Mouse (Mus musculus) limb, embryonic 11.5 days (tissue): ENCODE measurements around the gene Zfhx2. TPM values are rescaled to one million over a fixed set of nuclear protein-coding genes. Genes with fewer than 3 reads are reported as not detected.
A peak's percentile ranks its signal among the peaks of the same experiment; 100 is the strongest.

Experiments
- ATAC-seq: fragments of 200-750 bp; cut with Nextera tagmentation; 2 replicates; pipeline ENCODE4 v1.8.0; 2017; ENCODE audit warnings: low read depth; ENCODE audit not compliant: insufficient number of reproducible peaks, low FRiP score, low TSS enrichment
- DNase-seq: peaks from one replicate; pipeline ENCODE4 v3.0.0-alpha.2; 2015; ENCODE audit warnings: low spot score
- H3K27ac ChIP-seq: fragments of 300-500 bp; sonication (generic); replicated peaks from 2 replicates; pipeline ENCODE4 v1.5.1; 2014; ENCODE audit warnings: low read depth, mild to moderate bottlenecking, low read length
- H3K27me3 ChIP-seq: fragments of 300-500 bp; sonication (generic); 2 replicates; pipeline ENCODE4 v1.6.1; 2014; ENCODE audit warnings: mild to moderate bottlenecking, low read length, mixed read lengths; ENCODE audit not compliant: control insufficient read depth, insufficient read depth
- H3K36me3 ChIP-seq: fragments of 300-500 bp; sonication (generic); 2 replicates; pipeline ENCODE4 v1.6.1; 2014; ENCODE audit warnings: mild to moderate bottlenecking, low read length, moderate library complexity, mixed read lengths; ENCODE audit not compliant: control insufficient read depth, insufficient read depth
- H3K4me1 ChIP-seq: fragments of 300-500 bp; sonication (generic); 2 replicates; pipeline ENCODE4 v1.6.1; 2014; ENCODE audit warnings: low read length, mixed read lengths; ENCODE audit not compliant: control insufficient read depth, insufficient read depth
- H3K4me2 ChIP-seq: fragments of 300-500 bp; sonication (generic); 2 replicates; pipeline ENCODE4 v1.6.1; 2014; ENCODE audit warnings: low read depth, mild to moderate bottlenecking, moderate library complexity; ENCODE audit not compliant: severe bottlenecking
- H3K4me3 ChIP-seq: fragments of 300-500 bp; sonication (generic); 2 replicates; pipeline ENCODE4 v1.5.1; 2014; ENCODE audit warnings: low read depth, low read length
- H3K9ac ChIP-seq: fragments of 300-500 bp; sonication (generic); 2 replicates; pipeline ENCODE4 v1.6.1; 2014; ENCODE audit warnings: mild to moderate bottlenecking, low read length
- H3K9me3 ChIP-seq: fragments of 300-500 bp; sonication (generic); 2 replicates; pipeline ENCODE4 v1.6.1; 2016; ENCODE audit warnings: low read length; ENCODE audit not compliant: control insufficient read depth
- WGBS: fragments of 180-500 bp; shearing (Covaris S2); extraction: QIAGEN DNeasy Blood & Tissue Kit; methylation state at CpG from one replicate; pipeline ENCODE4 v1.1.7; 2014; 5-methylcytosine and 5-hydroxymethylcytosine counted together
- polyA plus RNA-seq: library from polyadenylated mRNA; unstranded; fragments of >200 nt; fragmentation: Nextera tagmentation; extraction: Ambion mirVana; gene quantifications from 2 replicates; pipeline ENCODE4 v1.2.1, GENCODE M21; 2014

Gene Zfhx2
- polyA plus RNA-seq, 1 experiment from 2014 or later: 4.8 TPM

DNA sequence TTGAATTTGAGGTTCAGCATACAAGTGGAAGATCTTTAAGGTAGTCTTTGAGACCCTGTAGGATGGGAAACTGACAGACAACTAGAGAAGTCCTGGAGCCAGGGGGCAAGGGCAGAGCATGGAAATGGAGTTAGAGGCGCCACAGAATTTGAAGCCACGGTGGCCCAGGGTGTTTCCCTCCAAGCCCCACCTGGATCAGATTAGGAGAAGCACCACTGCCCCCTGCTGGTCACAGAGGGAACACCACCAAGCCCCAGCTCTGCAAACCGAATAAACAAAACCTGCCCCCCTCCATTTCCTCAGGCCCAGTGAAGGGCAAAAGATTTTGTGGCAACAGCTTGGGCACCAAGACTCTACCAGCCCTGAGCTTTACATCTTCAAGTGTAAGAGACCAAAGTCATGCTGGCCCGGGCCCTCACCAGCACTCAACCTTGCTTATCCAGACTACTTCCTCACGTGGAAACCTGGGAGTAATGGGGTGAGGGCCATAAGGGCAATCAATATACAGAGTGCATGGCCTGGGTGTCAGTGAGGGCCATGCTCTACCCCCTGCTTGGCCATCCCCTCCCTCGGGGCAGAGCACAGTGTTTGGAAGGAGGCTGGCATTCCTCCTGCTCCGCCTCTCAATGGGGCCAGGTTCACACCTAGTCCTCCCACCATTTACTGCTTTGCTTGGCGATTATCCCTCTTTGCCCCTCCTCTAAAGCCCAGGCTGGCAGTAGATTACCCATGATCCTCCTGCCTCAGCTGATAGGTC, 12.7 kb downstream of the Zfhx2 start:
- Histone ChIP-seq H3K9me3 (no peaks in the 10 kb centered on the region), H3K27ac (no peak overlapping the region), H3K27me3 (peaks cover 12% of the 10 kb centered on the region; the same call in 1 of the 2 replicates), H3K4me2 (peak overlapping the region; percentile 54), H3K4me3 (no peak overlapping the region), H3K4me1 (peaks cover 15% of the 10 kb centered on the region), H3K36me3 (no peaks in the 10 kb centered on the region), H3K9ac (no peak overlapping the region; the same call in 1 of the 2 replicates)
- peak; percentile 94 for DNase-seq
- 17% methylated on average over 8 of the region's 8 CpGs for WGBS
- no peak; the same call in 1 of the 2 replicates for ATAC-seq

DNA sequence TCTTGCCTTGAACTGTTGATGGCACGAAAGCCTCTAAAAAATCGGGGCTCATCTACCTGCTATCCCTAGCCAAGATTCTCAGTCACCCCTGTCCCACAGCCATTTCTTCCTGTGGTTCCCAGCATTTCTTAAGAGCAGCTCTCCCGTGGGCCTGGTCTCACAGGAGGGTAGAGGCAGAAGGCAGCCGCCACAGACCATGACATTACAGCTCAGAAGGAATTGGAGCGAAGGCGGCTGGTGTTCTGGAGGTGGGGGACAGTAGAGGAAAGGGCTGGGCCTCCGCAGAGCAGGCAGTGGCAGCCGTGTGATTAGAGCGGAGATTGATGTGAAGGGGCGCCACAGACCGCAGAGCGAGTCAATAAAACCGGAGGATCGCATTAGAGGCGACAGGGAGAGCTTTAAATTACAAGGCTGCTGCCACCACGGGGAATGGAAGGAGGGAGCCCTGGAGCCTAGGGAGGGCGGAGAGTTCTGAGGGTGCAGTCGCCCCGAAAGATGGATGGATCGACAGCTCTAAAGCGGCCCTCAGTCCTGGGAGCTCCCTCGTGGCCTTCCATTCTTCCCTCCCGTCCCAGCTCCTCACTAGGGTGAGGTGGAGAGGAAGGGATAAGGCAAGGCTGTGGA, 13.6 kb downstream of the Zfhx2 start:
- H3K4me2 ChIP-seq: peak overlapping the region; percentile 54
- H3K4me3 ChIP-seq: 0 out of 2 replicates have a peak overlapping the region, but pooled peaks have one; percentile 8
- 0 out of 2 replicates have a peak overlapping the region, but pooled peaks have one; percentile 30 for H3K27ac ChIP-seq
- ATAC-seq (peak; percentile 20), DNase-seq (peak; percentile 60)
- H3K27me3 ChIP-seq: peaks cover 12% of the 10 kb centered on the region; the same call in 1 of the 2 replicates
- peak overlapping the region; percentile 40 for H3K9ac ChIP-seq
- WGBS: 0% methylated on average over 23 of the region's 23 CpGs
- peaks cover 15% of the 10 kb centered on the region for H3K4me1 ChIP-seq
- H3K36me3 ChIP-seq: no peaks in the 10 kb centered on the region
- no peaks in the 10 kb centered on the region for H3K9me3 ChIP-seq

- H3K27me3 ChIP-seq: peaks cover 12% of the 10 kb centered on the region; the same call in 1 of the 2 replicates
- peak overlapping the region; percentile 22; the same call in 1 of the 2 replicates for H3K9ac ChIP-seq
- peak overlapping the region; percentile 54 for H3K4me2 ChIP-seq
- peaks cover 15% of the 10 kb centered on the region for H3K4me1 ChIP-seq
- H3K36me3 ChIP-seq: no peaks in the 10 kb centered on the region
- DNase-seq: no peak
- ATAC-seq: no peak
- H3K4me3 ChIP-seq: no peak overlapping the region
- H3K27ac ChIP-seq: no peak overlapping the region
- WGBS: 11% methylated on average over 15 of the region's 15 CpGs
- no peaks in the 10 kb centered on the region for H3K9me3 ChIP-seq
These were observed 14.4 kb downstream of the Zfhx2 start for GRCm38 (mm10) chr14:55077481-55078365.

DNA sequence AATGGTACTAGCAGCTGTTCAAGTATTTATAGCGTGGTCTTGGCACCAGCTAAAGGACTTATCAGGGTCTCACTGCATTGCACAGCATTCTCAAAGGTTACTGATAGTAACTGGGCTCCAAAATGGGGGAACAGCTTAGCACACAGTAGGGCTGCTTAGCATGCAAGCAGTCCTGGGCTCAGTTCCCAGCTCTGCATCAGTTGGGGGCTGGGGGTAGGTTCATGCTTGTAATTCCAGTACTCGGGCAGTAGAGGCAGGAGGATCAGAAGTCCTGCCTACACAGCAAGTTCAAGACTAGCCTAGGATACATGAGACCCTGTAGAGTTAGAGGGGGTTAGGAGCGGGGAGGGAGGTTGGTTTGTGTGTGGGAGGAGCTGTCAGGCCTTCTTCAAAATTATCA, 15.2 kb downstream of the Zfhx2 start:
- H3K9me3 ChIP-seq: no peaks in the 10 kb centered on the region
- H3K27ac ChIP-seq: no peak overlapping the region
- H3K9ac ChIP-seq: no peak overlapping the region
- ATAC-seq (no peak), DNase-seq (no peak)
- WGBS: 61% methylated on average over 3 of the region's 3 CpGs
- no peak overlapping the region for H3K4me2 ChIP-seq
- H3K36me3 ChIP-seq: no peaks in the 10 kb centered on the region
- H3K27me3 ChIP-seq: peaks cover 14% of the 10 kb centered on the region; the same call in 1 of the 2 replicates
- peaks cover 19% of the 10 kb centered on the region for H3K4me1 ChIP-seq
- no peak overlapping the region for H3K4me3 ChIP-seq

- H3K27ac ChIP-seq: no peak overlapping the region
- H3K27me3 ChIP-seq: peaks cover 14% of the 10 kb centered on the region; the same call in 1 of the 2 replicates
- no peak overlapping the region for H3K4me3 ChIP-seq
These were observed 15.9 kb downstream of the Zfhx2 start for GRCm38 (mm10) chr14:55076224-55076623.

DNA sequence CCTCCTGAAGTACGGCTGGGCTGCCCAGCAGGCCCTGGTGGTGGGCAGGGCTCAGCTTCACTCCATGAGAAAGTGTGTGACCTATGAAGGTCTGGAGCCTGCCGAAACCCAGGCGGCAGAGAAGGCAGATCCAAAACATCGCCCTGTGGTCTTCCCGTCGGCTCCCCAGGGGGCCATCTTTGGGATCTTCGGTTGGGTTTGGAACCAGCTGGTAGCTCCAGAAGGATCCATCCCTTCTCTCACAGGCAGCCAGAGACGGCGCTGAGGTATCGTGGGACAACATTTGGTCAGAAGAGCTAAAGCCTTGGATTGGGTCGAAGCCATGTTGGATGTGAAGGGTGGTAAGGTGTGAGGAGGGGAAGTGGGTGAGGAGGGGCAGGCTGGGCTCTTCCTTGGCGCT, 17.7 kb downstream of the Zfhx2 start:
- Histone ChIP-seq H3K4me2 (no peak overlapping the region), H3K27me3 (peaks cover 14% of the 10 kb centered on the region; the same call in 1 of the 2 replicates), H3K9ac (no peak overlapping the region), H3K9me3 (no peaks in the 10 kb centered on the region), H3K4me3 (no peak overlapping the region), H3K4me1 (peaks cover 22% of the 10 kb centered on the region), H3K36me3 (no peaks in the 10 kb centered on the region), H3K27ac (no peak overlapping the region)
- no peak for DNase-seq
- no peak for ATAC-seq
- 89% methylated on average over 12 of the region's 12 CpGs for WGBS

More at GRCm38 (mm10) chr14:55076224-55076623, 15.9 kb downstream of the Zfhx2 start:
- DNase-seq: no peak
- H3K36me3 ChIP-seq: no peaks in the 10 kb centered on the region
- 61% methylated on average over 6 of the region's 6 CpGs for WGBS
- H3K9ac ChIP-seq: no peak overlapping the region
- no peak for ATAC-seq
- no peak overlapping the region for H3K4me2 ChIP-seq
- peaks cover 22% of the 10 kb centered on the region for H3K4me1 ChIP-seq
- H3K9me3 ChIP-seq: no peaks in the 10 kb centered on the region

GRCm38 (mm10) chr14:55071756-55072155, 20.4 kb downstream of the Zfhx2 start:
- DNase-seq (peak; percentile 61), ATAC-seq (no peak)
- Histone ChIP-seq H3K9me3 (no peaks in the 10 kb centered on the region), H3K27ac (no peak overlapping the region), H3K4me3 (no peak overlapping the region; the same call in 1 of the 2 replicates), H3K9ac (peak overlapping the region; percentile 27; the same call in 1 of the 2 replicates), H3K36me3 (peaks cover 2% of the 10 kb centered on the region; the same call in 1 of the 2 replicates), H3K4me2 (peak overlapping the region; percentile 27), H3K4me1 (peaks cover 6% of the 10 kb centered on the region), H3K27me3 (peaks cover 2% of the 10 kb centered on the region; the same call in 1 of the 2 replicates)
- 11% methylated on average over 19 of the region's 19 CpGs for WGBS

- Histone ChIP-seq H3K9ac (no peak overlapping the region), H3K4me3 (no peak overlapping the region), H3K27ac (no peak overlapping the region), H3K4me2 (no peak overlapping the region), H3K27me3 (peaks cover 4% of the 10 kb centered on the region; the same call in 1 of the 2 replicates), H3K9me3 (no peaks in the 10 kb centered on the region), H3K36me3 (peaks cover 5% of the 10 kb centered on the region), H3K4me1 (peaks cover 11% of the 10 kb centered on the region)
- ATAC-seq (no peak), DNase-seq (no peak)
- WGBS: 95% methylated on average over 8 of the region's 8 CpGs
These were observed 26.1 kb downstream of the Zfhx2 start for GRCm38 (mm10) chr14:55066042-55066441.
